Mouse (Mus musculus) CH12.LX (cell line): Measurements from ENCODE around the gene Scd4.

Source experiments
- CTCF ChIP-seq, 2 experiments: IDR thresholded peaks in 1 of 2; conservative IDR thresholded peaks in 1 of 2; 2 replicates each; pipeline ENCODE4 v1.5.1; 2011 to 2012; ENCODE audit warnings: low read depth in 2 of 2, low read length in 2 of 2, improper control_type of control experiment in 1 of 2, inconsistent platforms in 1 of 2, mild to moderate bottlenecking in 1 of 2, moderate library complexity in 1 of 2
- EP300 ChIP-seq: IDR thresholded peaks from 2 replicates; pipeline ENCODE4 v1.6.1; 2011; ENCODE audit warnings: low read length, improper control_type of control experiment
- NELFE ChIP-seq: IDR thresholded peaks from 2 replicates; pipeline ENCODE4 v1.6.1; 2011; ENCODE audit warnings: low read depth, low read length, improper control_type of control experiment
- PAX5 ChIP-seq: IDR thresholded peaks from 2 replicates; pipeline ENCODE4 v1.6.1; 2012; ENCODE audit warnings: low read length, inconsistent platforms, mixed read lengths
- SMC3 ChIP-seq: IDR thresholded peaks from 2 replicates; pipeline ENCODE4 v1.6.1; 2011; ENCODE audit warnings: low read depth, low read length, improper control_type of control experiment

DNA sequence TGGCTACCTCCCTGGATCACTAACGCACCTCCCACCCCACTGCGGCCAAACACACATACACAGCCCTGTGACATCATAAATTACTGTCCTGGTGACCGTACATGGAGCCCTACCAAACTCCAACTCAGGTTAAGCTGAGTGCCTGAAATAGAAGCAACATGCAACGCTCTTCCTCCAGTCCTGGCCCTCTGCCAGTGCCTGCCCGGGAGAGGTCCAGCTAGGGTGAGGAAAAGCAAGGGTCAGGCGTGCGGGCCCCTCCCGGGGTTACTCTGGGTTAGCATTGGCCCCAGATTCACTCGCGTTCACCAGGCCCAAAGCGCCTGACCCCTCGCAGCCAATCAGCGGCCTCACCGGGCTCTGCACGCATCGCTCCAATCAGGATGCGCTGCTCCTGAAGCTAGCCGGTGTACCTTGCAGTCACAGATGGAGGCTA, 18.5 kb upstream of the Scd4 start:
- no peak for TF ChIP-seq EP300
- TF ChIP-seq NELFE = no peak
- no peak for TF ChIP-seq PAX5
- no peak for TF ChIP-seq SMC3
- no peak for TF ChIP-seq CTCF (conservative IDR thresholded peaks at IDR 0.05 in 1 of 2, IDR thresholded peaks at IDR 0.05 in 1 of 2; ENCODE audit: low read depth in 2 of 2, low read length in 2 of 2)
